Mouse (Mus musculus): ENCODE measurements around the gene Dbh.

- no peak for TF ChIP-seq GATA1 (IDR thresholded peaks at IDR 0.05; ENCODE audit: borderline replicate concordance, low read length)
- no peak for TF ChIP-seq FLI1 (IDR thresholded peaks at IDR 0.05; ENCODE audit: low read length)
Measured at GRCm38 (mm10) chr2:27128990-27129389, 36.0 kb upstream of the Dbh start.
